9 mouse cellular contexts compared by ENCODE assay signal in the genomic region with DNA sequence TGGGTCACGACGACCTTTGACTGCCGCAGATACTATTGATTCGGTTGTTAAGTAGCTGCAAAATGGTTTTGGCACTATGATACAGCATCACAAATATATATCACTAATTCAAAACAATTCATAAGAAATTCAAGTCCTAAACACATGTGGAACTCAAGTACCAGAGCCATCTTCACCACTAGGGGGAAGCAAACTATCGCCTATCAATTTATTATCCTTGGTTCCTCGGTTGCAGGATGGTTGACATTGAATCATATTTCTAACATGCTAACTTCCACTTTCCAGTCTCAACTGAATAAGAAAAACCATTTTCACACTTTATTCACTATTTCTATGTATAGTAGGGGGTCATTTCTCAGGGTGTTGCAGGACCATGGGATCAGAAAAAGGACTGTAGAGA. TPM values are rescaled to one million over a fixed set of nuclear protein-coding genes. Genes with fewer than 3 reads are reported as not detected.
DNase-seq lines count a peak whose midpoint lies in the region; ATAC-seq and TF ChIP-seq lines count a peak whose summit lies in the region.
"Had no signal": no experiment of that assay in that cellular context is flagged by ENCODE, and none has a peak within 500 bp of the region (broad histone marks: within the 10 kb centered on the region; RNA-seq: fewer than 3 reads in every experiment).

No protein-coding gene starts in this region.

- H3K4me1 ChIP-seq in forebrain, embryonic 12.5 days: peaks cover 8% of the 10 kb centered on the region
- no peaks in the 10 kb centered on the region for H3K4me1 ChIP-seq in stomach, postnatal 0 days (replicated peaks; ENCODE audit: control insufficient read depth, insufficient read depth)
- H3K4me1 ChIP-seq: hindbrain, embryonic 15.5 days had no signal

- no peak for TF ChIP-seq EP300 in stomach, postnatal 0 days (optimal IDR thresholded peaks at IDR 0.05)

- H3K9me3 ChIP-seq in forebrain, embryonic 12.5 days: no peaks in the 10 kb centered on the region
- no peaks in the 10 kb centered on the region for H3K9me3 ChIP-seq in stomach, postnatal 0 days (ENCODE audit: control insufficient read depth, low read length)
- H3K9me3 ChIP-seq: hindbrain, embryonic 15.5 days had no signal

- H3K9ac ChIP-seq in forebrain, embryonic 12.5 days: no peak overlapping the region
- H3K9ac ChIP-seq in stomach, postnatal 0 days (ENCODE audit: low read length): no peak overlapping the region
- H3K9ac ChIP-seq: hindbrain, embryonic 15.5 days had no signal

- H3K27me3 ChIP-seq in forebrain, embryonic 12.5 days: peaks cover 13% of the 10 kb centered on the region; the same call in 1 of the 2 replicates
- no peaks in the 10 kb centered on the region for H3K27me3 ChIP-seq in stomach, postnatal 0 days (ENCODE audit: control insufficient read depth, insufficient read depth, low read length)

- peak; percentile 56 for DNase-seq in gastrocnemius, adult 18-20 months (ENCODE audit: low spot score)
- DNase-seq in gastrocnemius, postnatal 25 days: no peak
- DNase-seq in 416B (ENCODE audit: low read depth) (peak; percentile 83), adipocyte (ENCODE audit: low spot score) (peak; percentile 88)
- DNase-seq in kidney, postnatal 10 days: peak; percentile 63
- no peak for DNase-seq in stomach, postnatal 0 days (ENCODE audit: low spot score)

- H3K27ac ChIP-seq in forebrain, embryonic 12.5 days: no peak overlapping the region
- H3K27ac ChIP-seq in stomach, postnatal 0 days (replicated peaks): no peak overlapping the region
- H3K27ac ChIP-seq: hindbrain, embryonic 15.5 days had no signal

- WGBS in forebrain, embryonic 12.5 days: 32% methylated on average over 6 of the region's 6 CpGs
- 27% methylated on average over 6 of the region's 6 CpGs for WGBS in stomach, postnatal 0 days

- H3K36me3 ChIP-seq in forebrain, embryonic 12.5 days (replicated peaks): no peaks in the 10 kb centered on the region
- H3K36me3 ChIP-seq in stomach, postnatal 0 days (ENCODE audit: control insufficient read depth, insufficient read depth, low read length): no peaks in the 10 kb centered on the region
- H3K36me3 ChIP-seq: hindbrain, embryonic 15.5 days had no signal

- no peak overlapping the region for H3K4me3 ChIP-seq in forebrain, embryonic 12.5 days (replicated peaks)
- no peak overlapping the region for H3K4me3 ChIP-seq in stomach, postnatal 0 days (ENCODE audit: low read depth, low read length)
- H3K4me3 ChIP-seq: hindbrain, embryonic 15.5 days had no signal

- peak; percentile 93 for TF ChIP-seq CTCF in stomach, postnatal 0 days (IDR thresholded peaks at IDR 0.05; ENCODE audit: low read depth)

- peak; percentile 63 for ATAC-seq in forebrain, embryonic 12.5 days (ENCODE audit: low FRiP score)
- peak; percentile 76 for ATAC-seq in megakaryocyte, adult 5-6 weeks (ENCODE audit: poor library complexity, severe bottlenecking)
- ATAC-seq in stomach, postnatal 0 days (ENCODE audit: low FRiP score, low TSS enrichment): 0 out of 2 replicates have a peak, but pooled peaks have one; percentile 57

- no peak overlapping the region for H3K4me2 ChIP-seq in forebrain, embryonic 12.5 days
- no peak overlapping the region for H3K4me2 ChIP-seq in stomach, postnatal 0 days (replicated peaks; ENCODE audit: low read depth)
- H3K4me2 ChIP-seq: hindbrain, embryonic 15.5 days had no signal

RNA-seq across cellular contexts. Expression of a gene that starts 19.0 kb away (rescaled TPM):
- 10 to 100 TPM; 57.6 to 59.3 TPM for total RNA-seq in gastrocnemius, adult 18-20 months (2021)
- total RNA-seq in gastrocnemius, postnatal 25 days (2021): 10 to 100 TPM; 55.6 to 57.2 TPM
- polyA plus RNA-seq in forebrain, embryonic 12.5 days (2016; fragmentation: Nextera tagmentation; extraction: Ambion mirVana): 67.2 and 67.7 TPM in 2 replicates
- total RNA-seq in megakaryocyte, adult 5-6 weeks (2015): 16.8 and 20.0 TPM in 2 replicates
- 19.5 and 22.7 TPM in 2 replicates for total RNA-seq in megakaryocyte, adult 5-6 weeks (2017)
- 58.4 and 63.2 TPM in 2 replicates for polyA plus RNA-seq in stomach, postnatal 0 days (2015; fragmentation: Nextera tagmentation; extraction: Ambion mirVana)

RNA-seq across cellular contexts. Expression of a gene that starts 20.7 kb away (rescaled TPM):
- total RNA-seq in gastrocnemius, adult 18-20 months (2021): not detected
- not detected for total RNA-seq in gastrocnemius, postnatal 25 days (2021)
- not detected in 2 replicates for polyA plus RNA-seq in forebrain, embryonic 12.5 days (2016; fragmentation: Nextera tagmentation; extraction: Ambion mirVana)
- not detected in 2 replicates for total RNA-seq in megakaryocyte, adult 5-6 weeks (2015)
- not detected in 2 replicates for total RNA-seq in megakaryocyte, adult 5-6 weeks (2017)
- polyA plus RNA-seq in stomach, postnatal 0 days (2015; fragmentation: Nextera tagmentation; extraction: Ambion mirVana): not detected in 2 replicates

RNA-seq across cellular contexts. Expression of a gene that starts 24.2 kb away (rescaled TPM):
- 10 to 100 TPM; 45.7 to 50.0 TPM for total RNA-seq in gastrocnemius, adult 18-20 months (2021)
- total RNA-seq in gastrocnemius, postnatal 25 days (2021): 10 to 100 TPM; 53.9 to 63.6 TPM
- 102 TPM in 2 replicates for polyA plus RNA-seq in forebrain, embryonic 12.5 days (2016; fragmentation: Nextera tagmentation; extraction: Ambion mirVana)
- 34.4 and 36.6 TPM in 2 replicates for total RNA-seq in megakaryocyte, adult 5-6 weeks (2015)
- total RNA-seq in megakaryocyte, adult 5-6 weeks (2017): 20.5 and 21.5 TPM in 2 replicates
- 91.4 and 98.2 TPM in 2 replicates for polyA plus RNA-seq in stomach, postnatal 0 days (2015; fragmentation: Nextera tagmentation; extraction: Ambion mirVana)

RNA-seq across cellular contexts. Expression of a gene that starts 45.8 kb away (rescaled TPM):
- 10 to 100 TPM; 52.4 to 57.1 TPM for total RNA-seq in gastrocnemius, adult 18-20 months (2021)
- total RNA-seq in gastrocnemius, postnatal 25 days (2021): 10 to 100 TPM; 46.0 to 48.6 TPM
- polyA plus RNA-seq in forebrain, embryonic 12.5 days (2016; fragmentation: Nextera tagmentation; extraction: Ambion mirVana): 285 and 297 TPM in 2 replicates
- 104 and 115 TPM in 2 replicates for total RNA-seq in megakaryocyte, adult 5-6 weeks (2015)
- 35.2 and 43.5 TPM in 2 replicates for total RNA-seq in megakaryocyte, adult 5-6 weeks (2017)
- 160 and 169 TPM in 2 replicates for polyA plus RNA-seq in stomach, postnatal 0 days (2015; fragmentation: Nextera tagmentation; extraction: Ambion mirVana)

Comparison
In these comparisons a context has a peak if more than half of its experiments do, and no peak if none do; other contexts are left out.
1. DNase-seq: peak in gastrocnemius, adult 18-20 months (single experiment), 416B (single experiment), adipocyte (single experiment) and kidney, postnatal 10 days (single experiment); none in gastrocnemius, postnatal 25 days (single experiment) and stomach, postnatal 0 days (single experiment).
2. Peak in every context shown above with its lines, with median percentiles within 50 percentile points of each other: ATAC-seq.